Mouse (Mus musculus): ENCODE results near the gene Map2k5. TPM values are rescaled to one million over a fixed set of nuclear protein-coding genes. Genes with fewer than 3 reads are reported as not detected.
A peak's percentile ranks its signal among the peaks of the same experiment; 100 is the strongest.

Gene Map2k5
- 10 to 100 TPM; 30.4 to 33.6 TPM for total RNA-seq (2021)

- DNase-seq (ENCODE audit: extremely low spot score in 1 of 2, low spot score in 2 of 2), result peak; percentile 90 to 94
- intact Hi-C loops (cut with DNase I), result no loop called here
These were observed at the start of gene Map2k5 for GRCm38 (mm10) chr9:63377270-63378142. Map2k5 (minus strand) TSS chr9:63377902.

- intact Hi-C loops (cut with DNase I), result no loop called here
- DNase-seq (ENCODE audit: extremely low spot score in 1 of 2, low spot score in 2 of 2), result peak in 1 of 2 experiments; percentile 12
These were observed 43.5 kb upstream of the Map2k5 start for GRCm38 (mm10) chr9:63421096-63421736.

GRCm38 (mm10) chr9:63420396-63420795, 42.7 kb upstream of the Map2k5 start:
- intact Hi-C loops (cut with DNase I), result no loop called here

GRCm38 (mm10) chr9:63400176-63400575, 22.5 kb upstream of the Map2k5 start:
- no peak for DNase-seq (ENCODE audit: extremely low spot score in 1 of 2, low spot score in 2 of 2)
- intact Hi-C loops (cut with DNase I), result no loop called here

More at GRCm38 (mm10) chr9:63420396-63420795, 42.7 kb upstream of the Map2k5 start:
- no peak for DNase-seq (ENCODE audit: extremely low spot score in 1 of 2, low spot score in 2 of 2)

GRCm38 (mm10) chr9:63399463-63399815, 21.7 kb upstream of the Map2k5 start:
- intact Hi-C loops (cut with DNase I), result no loop called here
- no peak for DNase-seq (ENCODE audit: extremely low spot score in 1 of 2, low spot score in 2 of 2)

- peak; percentile 86 to 94 for DNase-seq (ENCODE audit: extremely low spot score in 1 of 2, low spot score in 2 of 2)
- intact Hi-C loops (cut with DNase I), result no loop called here
These were observed 21.1 kb upstream of the Map2k5 start, which contains the start of gene 2300009A05Rik for GRCm38 (mm10) chr9:63398611-63399462. 2300009A05Rik (minus strand) TSS chr9:63399246.

- intact Hi-C loops (cut with DNase I), result no loop called here
- no peak for DNase-seq (ENCODE audit: extremely low spot score in 1 of 2, low spot score in 2 of 2)
These were observed 17.9 kb upstream of the Map2k5 start for GRCm38 (mm10) chr9:63395612-63396011.

GRCm38 (mm10) chr9:63391307-63391706, 13.6 kb upstream of the Map2k5 start:
- intact Hi-C loops (cut with DNase I), result no loop called here
- DNase-seq (ENCODE audit: extremely low spot score in 1 of 2, low spot score in 2 of 2), result no peak

GRCm38 (mm10) chr9:63382761-63383160, 5.1 kb upstream of the Map2k5 start:
- DNase-seq (ENCODE audit: extremely low spot score in 1 of 2, low spot score in 2 of 2), result no peak
- intact Hi-C loops (cut with DNase I), result no loop called here

GRCm38 (mm10) chr9:63380326-63380725, 2.6 kb upstream of the Map2k5 start:
- intact Hi-C loops (cut with DNase I), result no loop called here
- DNase-seq (ENCODE audit: extremely low spot score in 1 of 2, low spot score in 2 of 2), result no peak

GRCm38 (mm10) chr9:63378174-63378573, 472 bp upstream of the Map2k5 start:
- intact Hi-C loops (cut with DNase I), result no loop called here
- DNase-seq (ENCODE audit: extremely low spot score in 1 of 2, low spot score in 2 of 2), result no peak

GRCm38 (mm10) chr9:63373315-63373714, 4.4 kb downstream of the Map2k5 start:
- no peak for DNase-seq (ENCODE audit: extremely low spot score in 1 of 2, low spot score in 2 of 2)
- intact Hi-C loops (cut with DNase I), result no loop called here

- DNase-seq (ENCODE audit: extremely low spot score in 1 of 2, low spot score in 2 of 2), result no peak
- intact Hi-C loops (cut with DNase I), result no loop called here
These were observed 5.2 kb downstream of the Map2k5 start for GRCm38 (mm10) chr9:63372541-63372940.

- intact Hi-C loops (cut with DNase I), result no loop called here
- DNase-seq (ENCODE audit: extremely low spot score in 1 of 2, low spot score in 2 of 2), result peak in 1 of 2 experiments; percentile 27
These were observed 17.3 kb downstream of the Map2k5 start for GRCm38 (mm10) chr9:63360410-63360809.

GRCm38 (mm10) chr9:63359016-63359415, 18.7 kb downstream of the Map2k5 start:
- no peak for DNase-seq (ENCODE audit: extremely low spot score in 1 of 2, low spot score in 2 of 2)
- intact Hi-C loops (cut with DNase I), result no loop called here

- intact Hi-C loops (cut with DNase I), result no loop called here
- no peak for DNase-seq (ENCODE audit: extremely low spot score in 1 of 2, low spot score in 2 of 2)
These were observed 21.0 kb downstream of the Map2k5 start for GRCm38 (mm10) chr9:63356721-63357120.

- intact Hi-C loops (cut with DNase I), result no loop called here
- DNase-seq (ENCODE audit: extremely low spot score in 1 of 2, low spot score in 2 of 2), result no peak
These were observed 21.4 kb downstream of the Map2k5 start for GRCm38 (mm10) chr9:63356278-63356677.

- intact Hi-C loops (cut with DNase I), result no loop called here
- DNase-seq (ENCODE audit: extremely low spot score in 1 of 2, low spot score in 2 of 2), result peak in 1 of 2 experiments; percentile 37
These were observed 23.5 kb downstream of the Map2k5 start for GRCm38 (mm10) chr9:63354168-63354567.

GRCm38 (mm10) chr9:63350030-63350429, 27.7 kb downstream of the Map2k5 start:
- no peak for DNase-seq (ENCODE audit: extremely low spot score in 1 of 2, low spot score in 2 of 2)
- intact Hi-C loops (cut with DNase I), result no loop called here
